Mouse (Mus musculus): ENCODE data around the gene Adam10. TPM values are rescaled to one million over a fixed set of nuclear protein-coding genes. Genes with fewer than 3 reads are reported as not detected.

Gene Adam10
- polyA plus RNA-seq, 1 experiment from 2014 or later = 64.6 TPM

DNA sequence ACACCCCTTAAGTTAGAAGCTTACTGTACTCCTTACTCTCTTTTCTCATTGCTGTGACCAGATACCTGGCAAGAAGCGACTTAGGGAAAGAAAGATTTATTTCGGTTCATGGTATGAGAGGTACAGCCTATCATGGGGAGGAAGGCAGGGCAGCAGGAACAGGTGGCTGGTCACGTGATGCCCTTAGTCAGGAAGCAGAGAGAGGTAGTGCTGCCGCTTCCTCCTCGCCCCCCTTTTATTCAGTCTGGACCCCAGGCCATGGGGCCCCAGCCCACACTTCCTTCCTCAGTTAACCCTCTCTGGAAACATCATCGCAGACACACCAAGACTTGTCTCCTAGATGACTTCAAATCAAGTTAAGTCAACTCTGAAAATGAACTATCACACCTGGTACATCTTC is 7.5 kb upstream of the Adam10 start:
- Histone ChIP-seq H3K4me2 (replicated peaks; ENCODE audit: low read depth, low read length) (no peak overlapping the region), H3K9ac (replicated peaks; ENCODE audit: low read depth) (no peak overlapping the region), H3K27ac (ENCODE audit: low read length) (no peak overlapping the region), H3K4me1 (ENCODE audit: insufficient read depth, low read depth, low read length) (no peaks in the 10 kb centered on the region), H3K27me3 (replicated peaks; ENCODE audit: insufficient read depth, low read length) (no peaks in the 10 kb centered on the region), H3K4me3 (ENCODE audit: low read depth, low read length) (no peak overlapping the region), H3K36me3 (ENCODE audit: insufficient read depth, low read length) (no peaks in the 10 kb centered on the region), H3K9me3 (ENCODE audit: low read length) (no peaks in the 10 kb centered on the region)
- 49% methylated on average over 6 of the region's 6 CpGs for WGBS
- DNase-seq (ENCODE audit: low spot score) = no peak
- ATAC-seq = no peak
- no peak for TF ChIP-seq EP300 (IDR thresholded peaks at IDR 0.05)
- no peak for TF ChIP-seq CTCF (IDR thresholded peaks at IDR 0.05)

DNA sequence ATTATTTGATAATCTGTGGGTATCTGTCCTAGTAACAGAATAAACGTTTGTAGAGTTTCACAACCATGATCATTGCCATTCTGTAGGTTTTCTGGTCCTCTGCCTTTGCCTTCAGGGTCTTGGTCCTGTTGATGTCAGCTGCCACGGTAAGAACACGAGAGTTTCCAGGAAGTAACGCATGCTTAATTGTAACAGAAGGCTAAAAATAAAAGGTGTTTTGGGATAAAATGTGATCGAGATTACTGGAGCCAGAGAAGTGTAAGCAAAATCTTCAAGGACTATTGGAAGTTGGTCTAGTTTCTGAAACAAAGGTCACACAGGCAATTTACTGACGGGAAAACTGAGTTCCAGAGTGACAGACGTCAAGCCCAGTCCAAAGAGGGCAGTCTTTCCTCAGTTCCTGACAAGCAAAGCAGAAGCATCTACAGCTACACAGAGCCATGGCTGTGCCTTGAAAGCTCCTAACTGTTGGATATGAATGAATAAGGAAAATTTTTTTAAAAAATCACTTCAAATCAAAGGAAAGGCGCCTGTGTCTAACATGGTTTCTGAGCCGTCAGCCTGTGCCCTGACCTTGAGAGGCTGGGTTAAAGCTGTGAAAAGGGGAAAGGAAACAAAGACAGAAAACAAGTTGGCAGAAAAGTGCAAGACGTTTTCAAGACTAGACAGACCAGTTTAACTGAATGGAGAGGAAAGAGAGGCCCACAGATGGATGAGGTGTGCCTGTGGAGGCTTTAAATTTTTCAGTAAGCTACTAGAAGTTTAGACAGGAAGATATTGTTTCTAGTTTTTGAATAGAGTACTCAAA is 6.8 kb upstream of the Adam10 start:
- Histone ChIP-seq H3K4me3 (ENCODE audit: low read depth, low read length) (no peak overlapping the region), H3K27ac (ENCODE audit: low read length) (peak overlapping the region; percentile 17; the same call in 1 of the 2 replicates), H3K27me3 (replicated peaks; ENCODE audit: insufficient read depth, low read length) (no peaks in the 10 kb centered on the region), H3K9me3 (ENCODE audit: low read length) (no peaks in the 10 kb centered on the region), H3K36me3 (ENCODE audit: insufficient read depth, low read length) (no peaks in the 10 kb centered on the region), H3K9ac (replicated peaks; ENCODE audit: low read depth) (no peak overlapping the region), H3K4me2 (replicated peaks; ENCODE audit: low read depth, low read length) (no peak overlapping the region), H3K4me1 (ENCODE audit: insufficient read depth, low read depth, low read length) (no peaks in the 10 kb centered on the region)
- peak; percentile 77 for TF ChIP-seq CTCF (IDR thresholded peaks at IDR 0.05)
- TF ChIP-seq EP300 (IDR thresholded peaks at IDR 0.05) = no peak
- ATAC-seq (peak; percentile 70), DNase-seq (ENCODE audit: low spot score) (peak; percentile 73)
- 13% methylated on average over 10 of the region's 10 CpGs for WGBS

- Histone ChIP-seq H3K4me2 (replicated peaks; ENCODE audit: low read depth, low read length) (no peak overlapping the region), H3K9me3 (ENCODE audit: low read length) (no peaks in the 10 kb centered on the region), H3K27ac (ENCODE audit: low read length) (no peak overlapping the region), H3K9ac (replicated peaks; ENCODE audit: low read depth) (no peak overlapping the region), H3K4me3 (ENCODE audit: low read depth, low read length) (no peak overlapping the region), H3K4me1 (ENCODE audit: insufficient read depth, low read depth, low read length) (no peaks in the 10 kb centered on the region), H3K27me3 (replicated peaks; ENCODE audit: insufficient read depth, low read length) (no peaks in the 10 kb centered on the region), H3K36me3 (ENCODE audit: insufficient read depth, low read length) (no peaks in the 10 kb centered on the region)
- no peak for ATAC-seq
- 77% methylated on average over 4 of the region's 4 CpGs for WGBS
- TF ChIP-seq EP300 (IDR thresholded peaks at IDR 0.05) (no peak), CTCF (IDR thresholded peaks at IDR 0.05) (no peak)
- no peak for DNase-seq (ENCODE audit: low spot score)
Measured at GRCm38 (mm10) chr9:70673656-70674055, 5.1 kb upstream of the Adam10 start.

- Histone ChIP-seq H3K4me3 (ENCODE audit: low read depth, low read length) (no peak overlapping the region), H3K4me2 (replicated peaks; ENCODE audit: low read depth, low read length) (no peak overlapping the region), H3K9ac (replicated peaks; ENCODE audit: low read depth) (no peak overlapping the region), H3K27ac (ENCODE audit: low read length) (no peak overlapping the region), H3K27me3 (replicated peaks; ENCODE audit: insufficient read depth, low read length) (no peaks in the 10 kb centered on the region), H3K9me3 (ENCODE audit: low read length) (no peaks in the 10 kb centered on the region), H3K36me3 (ENCODE audit: insufficient read depth, low read length) (no peaks in the 10 kb centered on the region), H3K4me1 (ENCODE audit: insufficient read depth, low read depth, low read length) (peaks cover 3% of the 10 kb centered on the region; the same call in 1 of the 2 replicates)
- TF ChIP-seq EP300 (IDR thresholded peaks at IDR 0.05) = no peak
- TF ChIP-seq CTCF (IDR thresholded peaks at IDR 0.05) = no peak
- ATAC-seq (no peak), DNase-seq (ENCODE audit: low spot score) (no peak)
- WGBS = 76% methylated on average over 4 of the region's 4 CpGs
Measured at GRCm38 (mm10) chr9:70675117-70675516, 3.7 kb upstream of the Adam10 start.

GRCm38 (mm10) chr9:70675961-70676360 is 2.8 kb upstream of the Adam10 start:
- peaks cover 4% of the 10 kb centered on the region; the same call in 1 of the 2 replicates for H3K4me1 ChIP-seq (ENCODE audit: insufficient read depth, low read depth, low read length)
- ATAC-seq = no peak
- H3K4me3 ChIP-seq (ENCODE audit: low read depth, low read length) = no peak overlapping the region
- TF ChIP-seq CTCF (IDR thresholded peaks at IDR 0.05) = peak; percentile 24; the same call in 1 of the 2 replicates
- TF ChIP-seq EP300 (IDR thresholded peaks at IDR 0.05) = no peak
- H3K27me3 ChIP-seq (replicated peaks; ENCODE audit: insufficient read depth, low read length) = no peaks in the 10 kb centered on the region
- WGBS = 85% methylated on average over 5 of the region's 5 CpGs
- H3K36me3 ChIP-seq (ENCODE audit: insufficient read depth, low read length) = no peaks in the 10 kb centered on the region
- H3K9me3 ChIP-seq (ENCODE audit: low read length) = no peaks in the 10 kb centered on the region
- no peak overlapping the region for H3K9ac ChIP-seq (replicated peaks; ENCODE audit: low read depth)
- H3K4me2 ChIP-seq (replicated peaks; ENCODE audit: low read depth, low read length) = no peak overlapping the region
- no peak for DNase-seq (ENCODE audit: low spot score)
- no peak overlapping the region for H3K27ac ChIP-seq (ENCODE audit: low read length)

DNA sequence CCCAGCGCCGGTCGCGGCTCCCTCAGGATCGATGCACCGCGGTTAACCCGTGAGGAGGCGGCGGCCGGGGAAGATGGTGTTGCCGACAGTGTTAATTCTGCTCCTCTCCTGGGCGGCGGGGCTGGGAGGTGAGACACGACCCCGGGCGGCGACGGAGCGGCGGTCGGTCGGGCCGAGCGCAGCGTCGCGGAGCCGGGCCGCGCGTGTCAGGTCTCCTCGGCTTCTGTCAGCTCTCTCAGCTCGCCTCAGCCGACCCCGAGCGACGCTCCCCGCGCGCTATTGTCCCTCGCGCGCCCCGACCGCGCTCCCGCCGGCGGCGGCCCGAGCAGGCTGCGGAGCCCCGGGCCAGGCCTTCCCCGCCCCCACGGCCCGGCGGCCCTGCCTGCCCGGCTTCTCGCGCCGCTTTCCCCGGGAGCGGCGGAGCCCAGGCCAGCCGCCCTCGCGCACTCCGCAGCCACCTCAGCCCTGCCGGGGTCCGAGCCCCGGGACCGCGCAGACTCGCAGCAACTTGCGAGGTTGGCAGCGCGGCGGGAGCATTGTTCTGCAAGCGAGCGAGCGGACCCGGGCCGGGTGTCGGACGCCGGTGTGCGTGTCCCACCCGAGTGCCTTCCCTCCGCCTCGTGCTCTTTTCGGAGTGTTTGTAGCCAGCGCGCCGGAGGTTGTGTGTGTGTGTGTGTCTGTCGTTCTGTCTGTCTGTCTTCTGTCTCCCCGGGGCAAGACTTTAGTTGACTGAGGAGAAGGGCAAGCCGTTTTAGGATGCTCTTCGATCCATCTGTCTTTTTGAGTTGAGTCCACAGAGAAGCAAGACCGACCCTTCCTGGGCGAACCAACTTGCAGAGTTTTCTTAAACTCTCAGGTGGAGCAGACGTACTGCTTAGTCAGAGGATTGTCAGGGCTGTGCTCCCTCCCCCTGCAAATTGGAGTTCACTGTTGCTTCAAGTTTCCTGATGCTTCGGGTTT is 615 bp downstream of the Adam10 start:
- peak; percentile 64 for DNase-seq (ENCODE audit: low spot score)
- H3K27me3 ChIP-seq (replicated peaks; ENCODE audit: insufficient read depth, low read length) = no peaks in the 10 kb centered on the region
- H3K4me2 ChIP-seq (replicated peaks; ENCODE audit: low read depth, low read length) = peak overlapping the region; percentile 82
- no peaks in the 10 kb centered on the region for H3K9me3 ChIP-seq (ENCODE audit: low read length)
- ATAC-seq = peak; percentile 64
- H3K9ac ChIP-seq (replicated peaks; ENCODE audit: low read depth) = peak overlapping the region; percentile 95
- under 1% methylated on average over 81 of the region's 103 CpGs for WGBS
- peaks cover 4% of the 10 kb centered on the region; the same call in 1 of the 2 replicates for H3K4me1 ChIP-seq (ENCODE audit: insufficient read depth, low read depth, low read length)
- H3K27ac ChIP-seq (ENCODE audit: low read length) = peak overlapping the region; percentile 98
- H3K36me3 ChIP-seq (ENCODE audit: insufficient read depth, low read length) = no peaks in the 10 kb centered on the region
- TF ChIP-seq EP300 (IDR thresholded peaks at IDR 0.05) (no peak), CTCF (IDR thresholded peaks at IDR 0.05) (no peak)
- H3K4me3 ChIP-seq (ENCODE audit: low read depth, low read length) = peak overlapping the region; percentile 89
